Mouse (Mus musculus) heart, postnatal 0 days (tissue): ENCODE measurements around the gene Cmip. TPM values are rescaled to one million over a fixed set of nuclear protein-coding genes. Genes with fewer than 3 reads are reported as not detected.
A peak's percentile ranks its signal among the peaks of the same experiment; 100 is the strongest.

ENCODE experiments used
- ATAC-seq: fragments of 200-750 bp; cut with Nextera tagmentation; 2 replicates; pipeline ENCODE4 v1.8.0; 2017; ENCODE audit warnings: low read depth, moderate number of reproducible peaks, moderate library complexity; ENCODE audit not compliant: insufficient read depth
- DNase-seq: peaks from one replicate; pipeline ENCODE4 v3.0.0-alpha.2; 2016; ENCODE audit warnings: low spot score
- H3K27ac ChIP-seq: fragments of 300-500 bp; sonication (generic); 2 replicates; pipeline ENCODE4 v1.5.1; 2014; ENCODE audit warnings: low read depth, mild to moderate bottlenecking
- H3K27me3 ChIP-seq: fragments of 300-500 bp; sonication (generic); 2 replicates; pipeline ENCODE4 v1.6.1; 2014; ENCODE audit warnings: low read length, mixed read lengths; ENCODE audit not compliant: control insufficient read depth, insufficient read depth
- H3K36me3 ChIP-seq: fragments of 300-500 bp; sonication (generic); replicated peaks from 2 replicates; pipeline ENCODE4 v1.6.1; 2014; ENCODE audit warnings: low read length, mixed read lengths; ENCODE audit not compliant: control insufficient read depth, insufficient read depth
- H3K4me1 ChIP-seq: fragments of 300-500 bp; sonication (generic); 2 replicates; pipeline ENCODE4 v1.6.1; 2014; ENCODE audit warnings: antibody characterized with exemption; ENCODE audit not compliant: control insufficient read depth, insufficient read depth
- H3K4me2 ChIP-seq: fragments of 300-500 bp; sonication (generic); 2 replicates; pipeline ENCODE4 v1.6.1; 2014; ENCODE audit warnings: low read depth, mild to moderate bottlenecking, low read length, moderate library complexity
- H3K4me3 ChIP-seq: fragments of 300-500 bp; sonication (generic); 2 replicates; pipeline ENCODE4 v1.5.1; 2014; ENCODE audit warnings: low read depth, low read length
- H3K9ac ChIP-seq: fragments of 300-500 bp; sonication (generic); replicated peaks from 2 replicates; pipeline ENCODE4 v1.6.1; 2014; ENCODE audit warnings: low read depth, low read length, mixed read lengths
- H3K9me3 ChIP-seq: fragments of 300-500 bp; sonication (generic); replicated peaks from 2 replicates; pipeline ENCODE4 v1.6.1; 2016; ENCODE audit warnings: low read length; ENCODE audit not compliant: control insufficient read depth
- CTCF ChIP-seq: IDR thresholded peaks from 2 replicates; pipeline ENCODE4 v1.5.1; 2016; ENCODE audit warnings: antibody characterized with exemption, control low read depth, low read depth
- EP300 ChIP-seq: IDR thresholded peaks from 2 replicates; pipeline ENCODE4 v1.6.1; 2016; ENCODE audit warnings: antibody characterized with exemption, low read depth
- WGBS: fragments of 180-500 bp; shearing (Covaris S2); extraction: QIAGEN DNeasy Blood & Tissue Kit; methylation state at CpG from one replicate; pipeline ENCODE4 v1.1.7; 2014; 5-methylcytosine and 5-hydroxymethylcytosine counted together
- polyA plus RNA-seq: library from polyadenylated mRNA; unstranded; fragments of >200 nt; fragmentation: Nextera tagmentation; extraction: Ambion mirVana; gene quantifications from 2 replicates; pipeline ENCODE4 v1.2.1, GENCODE M21; 2015
- total RNA-seq: library from RNA; depleted of rRNA; stranded (reverse); fragments of >200 nt; gene quantifications from 2 replicates; pipeline ENCODE4 v1.2.3, GENCODE M21; 2014; ENCODE audit warnings: low replicate concordance

Cmip gene
- total and polyA plus RNA-seq, 2 experiments from 2014 or later = 5.7 to 11.1 TPM

GRCm38 (mm10) chr8:117469431-117470341, 212.8 kb downstream of the Cmip start:
- Histone ChIP-seq H3K9me3 (no peaks in the 10 kb centered on the region), H3K4me2 (peak overlapping the region; percentile 14), H3K27me3 (no peaks in the 10 kb centered on the region), H3K4me3 (no peak overlapping the region), H3K9ac (no peak overlapping the region), H3K27ac (no peak overlapping the region), H3K36me3 (no peaks in the 10 kb centered on the region), H3K4me1 (no peaks in the 10 kb centered on the region)
- no peak for DNase-seq
- ATAC-seq = no peak
- no peak for TF ChIP-seq CTCF
- no peak for TF ChIP-seq EP300
- WGBS = 43% methylated on average over 16 of the region's 16 CpGs

- Histone ChIP-seq H3K4me3 (no peak overlapping the region), H3K9ac (no peak overlapping the region), H3K27ac (no peak overlapping the region), H3K27me3 (no peaks in the 10 kb centered on the region), H3K36me3 (no peaks in the 10 kb centered on the region), H3K4me1 (no peaks in the 10 kb centered on the region), H3K4me2 (peak overlapping the region; percentile 14), H3K9me3 (no peaks in the 10 kb centered on the region)
- ATAC-seq (peak; percentile 75), DNase-seq (peak; percentile 74)
- TF ChIP-seq EP300 = no peak
- peak; percentile 18; the same call in 1 of the 2 replicates for TF ChIP-seq CTCF
- under 1% methylated on average over 8 of the region's 14 CpGs for WGBS
These were observed 213.5 kb downstream of the Cmip start for GRCm38 (mm10) chr8:117470342-117470781.

GRCm38 (mm10) chr8:117471174-117471573, 214.3 kb downstream of the Cmip start:
- Histone ChIP-seq H3K4me2 (no peak overlapping the region), H3K4me1 (no peaks in the 10 kb centered on the region), H3K27me3 (no peaks in the 10 kb centered on the region), H3K9ac (no peak overlapping the region), H3K27ac (no peak overlapping the region), H3K36me3 (no peaks in the 10 kb centered on the region), H3K9me3 (no peaks in the 10 kb centered on the region), H3K4me3 (no peak overlapping the region)
- TF ChIP-seq EP300 (no peak), CTCF (peak; percentile 76)
- peak; percentile 22; the same call in 1 of the 2 replicates for ATAC-seq
- WGBS = 12% methylated on average over 3 of the region's 3 CpGs
- DNase-seq = peak; percentile 64

GRCm38 (mm10) chr8:117471655-117472054, 214.8 kb downstream of the Cmip start:
- H3K4me1 ChIP-seq = no peaks in the 10 kb centered on the region
- WGBS = 67% methylated on average over 9 of the region's 9 CpGs
- no peak overlapping the region for H3K27ac ChIP-seq
- DNase-seq (no peak), ATAC-seq (no peak)
- TF ChIP-seq EP300 (no peak), CTCF (no peak)
- H3K4me2 ChIP-seq = no peak overlapping the region
- no peaks in the 10 kb centered on the region for H3K9me3 ChIP-seq
- H3K9ac ChIP-seq = no peak overlapping the region
- no peaks in the 10 kb centered on the region for H3K27me3 ChIP-seq
- H3K36me3 ChIP-seq = no peaks in the 10 kb centered on the region
- H3K4me3 ChIP-seq = no peak overlapping the region

- no peak for ATAC-seq
- Histone ChIP-seq H3K27ac (no peak overlapping the region), H3K9me3 (no peaks in the 10 kb centered on the region), H3K27me3 (no peaks in the 10 kb centered on the region), H3K36me3 (no peaks in the 10 kb centered on the region), H3K4me2 (no peak overlapping the region), H3K4me3 (no peak overlapping the region), H3K9ac (no peak overlapping the region), H3K4me1 (no peaks in the 10 kb centered on the region)
- WGBS = 81% methylated on average over 4 of the region's 4 CpGs
- no peak for DNase-seq
- TF ChIP-seq CTCF (no peak), EP300 (no peak)
These were observed 215.5 kb downstream of the Cmip start for GRCm38 (mm10) chr8:117472332-117472731.
